Mouse (Mus musculus) retina, postnatal 1 day (tissue): ENCODE results near the gene Rabgap1l.
"Not testable (repeated sequence)": the region's sequence is repeated elsewhere in the genome, so short reads cannot be mapped to it uniquely, and the experiment has no call there.

ENCODE experiments used
- DNase-seq: peaks from one replicate; pipeline ENCODE4 v3.0.0-alpha.2; 2012

Rabgap1l gene

GRCm38 (mm10) chr1:160306866-160307616, 486.0 kb downstream of the Rabgap1l start:
- DNase-seq, result no peak

GRCm38 (mm10) chr1:160306336-160306735, 486.7 kb downstream of the Rabgap1l start:
- no peak for DNase-seq

DNA sequence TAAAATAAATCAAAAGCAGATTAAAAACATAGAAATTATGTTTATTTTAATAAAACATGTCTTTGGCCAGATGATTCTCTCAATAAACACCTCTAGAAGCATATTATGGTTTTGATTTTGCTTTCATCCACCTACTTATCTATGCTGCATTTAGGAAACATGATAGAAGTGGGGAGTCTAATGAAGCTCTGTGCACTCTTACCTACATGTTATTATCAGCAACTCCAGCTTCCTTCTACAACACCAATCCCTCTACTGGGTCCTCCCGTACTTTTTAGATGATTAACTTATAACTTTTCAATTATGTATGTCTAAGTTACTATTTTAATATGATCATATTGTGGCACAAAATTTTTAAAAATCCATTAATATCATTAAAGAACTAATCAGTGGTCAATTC, 487.2 kb downstream of the Rabgap1l start:
- DNase-seq, result no peak

GRCm38 (mm10) chr1:160304969-160305498, 488.0 kb downstream of the Rabgap1l start:
- peak; percentile 11 for DNase-seq

- no peak for DNase-seq
Observed at GRCm38 (mm10) chr1:160302268-160302667, 490.7 kb downstream of the Rabgap1l start.

DNA sequence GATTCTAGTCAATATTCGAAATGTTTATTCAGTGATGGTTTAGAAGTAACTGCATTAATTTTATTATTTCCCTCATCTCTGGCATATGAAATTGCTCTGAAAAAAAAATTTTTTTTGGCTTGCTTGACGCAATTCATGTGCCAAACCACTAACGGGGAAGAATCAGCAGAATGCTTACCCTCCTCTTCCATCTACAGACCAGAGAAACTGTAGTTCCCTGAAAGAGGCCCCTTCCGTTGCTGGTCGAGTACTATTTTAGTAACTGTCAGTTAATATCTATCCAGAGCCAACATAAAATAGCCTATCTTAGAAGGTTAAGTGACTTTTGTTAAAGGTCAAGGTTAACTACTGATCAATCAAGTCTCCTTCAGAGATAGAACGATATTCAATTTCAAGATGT, 491.9 kb downstream of the Rabgap1l start:
- DNase-seq, result no peak

DNA sequence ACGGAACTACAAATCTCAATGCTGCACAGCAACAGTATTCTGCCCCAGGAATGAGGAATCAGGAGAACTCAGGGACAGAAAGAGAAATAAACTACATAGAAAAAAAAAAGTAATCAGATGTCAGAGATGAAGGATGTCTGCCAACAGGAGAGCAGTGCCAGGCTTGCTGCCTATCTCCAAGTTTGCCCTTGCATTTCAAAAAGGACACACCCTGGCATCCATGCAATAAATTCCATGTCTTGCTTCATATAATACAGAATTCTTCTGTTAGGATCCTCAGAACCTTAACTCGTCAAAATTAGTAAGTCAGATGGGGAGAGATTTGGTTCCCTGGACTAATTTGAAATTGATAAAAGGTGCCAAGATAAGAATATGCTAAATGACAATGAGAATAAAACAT, 492.3 kb downstream of the Rabgap1l start:
- DNase-seq, result no peak

DNA sequence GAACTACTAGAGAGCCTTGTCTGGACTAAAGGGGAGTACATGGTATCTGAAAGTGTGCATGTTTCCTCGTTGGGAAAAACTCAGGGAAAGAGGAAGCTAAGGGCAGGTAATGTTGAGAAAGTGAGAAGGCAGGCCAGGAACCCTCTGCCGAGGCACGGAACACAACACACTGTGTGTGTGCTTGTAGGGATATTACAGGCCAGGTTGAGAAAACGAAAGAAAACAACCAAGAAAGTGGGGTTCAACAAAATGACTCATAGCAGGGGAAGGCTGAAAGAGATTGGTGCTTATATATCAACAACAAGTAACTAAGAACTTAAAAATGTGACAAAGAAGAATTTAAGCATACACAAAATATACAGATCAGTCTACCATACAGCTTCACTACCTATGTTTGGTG, 493.0 kb downstream of the Rabgap1l start:
- no peak for DNase-seq

DNA sequence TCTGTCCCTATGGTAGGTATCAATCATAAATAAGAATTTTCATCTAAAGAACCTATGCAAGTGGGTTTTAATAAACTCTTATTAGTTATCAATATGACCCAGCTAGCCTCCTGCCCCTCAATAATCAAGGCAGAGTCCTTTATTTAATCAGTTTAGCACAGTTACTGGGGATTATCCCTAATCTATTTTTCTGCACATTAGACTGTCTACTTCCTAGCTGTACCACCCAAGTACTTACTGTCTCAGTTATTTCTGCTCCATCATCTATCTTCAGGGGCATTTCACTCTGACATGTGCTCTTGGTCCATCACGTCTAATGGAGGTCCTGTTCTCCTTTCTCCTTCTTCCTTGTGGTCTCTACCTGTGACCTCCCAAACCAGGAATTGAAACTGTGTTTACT, 494.1 kb downstream of the Rabgap1l start:
- no peak for DNase-seq

GRCm38 (mm10) chr1:160297701-160298100, 495.3 kb downstream of the Rabgap1l start:
- DNase-seq, result no peak

DNA sequence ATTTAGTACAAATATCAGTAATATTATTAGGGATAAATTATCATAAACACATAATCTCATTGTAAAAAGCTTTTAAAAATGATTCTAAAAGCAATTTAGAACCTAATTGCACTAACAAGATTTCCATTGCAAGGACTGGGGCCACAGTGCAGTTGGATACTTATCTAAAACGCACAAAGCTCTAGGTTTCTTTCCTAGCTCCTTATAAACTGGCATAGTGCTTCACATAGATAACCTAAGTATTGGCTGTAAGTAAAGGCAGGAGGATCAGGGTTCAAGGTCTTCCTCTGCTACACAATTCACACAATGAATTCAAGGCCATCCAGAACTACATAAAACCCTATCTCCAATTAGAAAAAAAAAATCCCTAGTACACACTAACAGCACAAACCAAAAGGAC, 497.7 kb downstream of the Rabgap1l start:
- no peak for DNase-seq

GRCm38 (mm10) chr1:160293488-160293887, 499.5 kb downstream of the Rabgap1l start:
- no peak for DNase-seq

DNA sequence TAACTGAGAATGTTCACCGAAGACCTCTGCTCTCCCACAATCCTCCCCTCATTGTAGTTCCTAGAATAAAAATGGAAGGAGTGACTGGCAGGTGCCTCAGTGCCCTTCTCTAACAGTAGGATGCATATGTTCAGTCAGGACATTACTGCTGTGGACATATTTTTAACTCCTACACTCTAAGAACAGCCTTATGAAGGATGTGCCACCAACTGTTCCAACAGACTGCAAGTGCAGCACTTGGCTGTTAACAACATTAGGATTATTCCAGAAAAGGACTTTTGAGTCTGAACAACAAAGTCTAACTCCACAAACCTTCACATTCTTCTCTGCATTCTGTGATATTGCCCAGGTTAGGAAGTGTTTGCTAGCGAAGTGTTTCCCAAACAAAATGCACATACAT, 501.0 kb downstream of the Rabgap1l start:
- no peak for DNase-seq

DNA sequence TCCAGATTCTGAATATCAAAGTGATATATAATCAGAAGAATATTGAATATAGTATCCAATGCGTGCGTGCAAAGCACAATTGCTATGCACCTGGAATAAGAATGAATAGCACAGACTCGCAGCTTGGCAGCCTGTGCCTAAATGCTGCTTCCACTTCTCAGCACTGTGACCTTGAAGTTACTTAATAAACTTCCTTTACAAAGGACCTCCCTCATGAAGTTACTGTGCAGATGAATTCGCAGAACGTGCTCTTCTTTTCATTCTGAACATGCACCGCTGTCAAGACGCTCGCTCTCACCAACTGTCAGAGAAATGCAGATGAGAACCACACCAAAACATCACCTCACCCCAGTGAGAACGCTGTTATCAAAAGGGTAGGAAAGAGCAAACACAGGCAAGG, 502.8 kb downstream of the Rabgap1l start:
- DNase-seq, result no peak

DNA sequence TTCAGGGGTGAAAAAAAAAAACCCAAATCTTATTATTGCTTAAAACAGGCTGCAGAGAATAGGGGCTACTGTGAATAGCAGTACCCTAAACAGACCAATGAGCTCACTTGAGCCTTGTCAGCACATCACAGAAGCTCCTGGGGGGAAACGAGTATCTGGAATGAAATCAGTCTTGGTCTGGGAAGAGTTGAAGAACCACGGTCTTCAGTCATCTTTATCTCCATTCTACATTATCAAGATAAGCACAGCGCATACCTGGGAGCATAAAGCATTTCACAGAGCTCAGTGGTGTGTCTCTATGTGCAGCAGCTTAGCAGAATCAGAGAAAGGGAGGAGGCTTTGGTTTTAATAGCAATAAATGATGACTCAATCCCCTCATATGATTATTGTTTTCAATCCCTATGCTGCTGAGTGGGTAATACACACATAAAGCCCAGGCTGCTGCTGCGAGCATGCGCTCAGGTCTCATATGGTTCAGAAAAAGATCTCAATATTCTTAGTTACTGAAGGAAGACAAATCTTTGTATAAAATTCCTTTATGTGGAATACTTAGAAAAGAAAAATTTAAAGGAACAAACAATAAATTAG, 505.9 kb downstream of the Rabgap1l start:
- DNase-seq, result peak; percentile 6

GRCm38 (mm10) chr1:160286400-160287057, 506.5 kb downstream of the Rabgap1l start:
- no peak for DNase-seq

GRCm38 (mm10) chr1:160284241-160284640, 508.8 kb downstream of the Rabgap1l start:
- no peak for DNase-seq

- DNase-seq, result not testable (repeated sequence)
Observed at GRCm38 (mm10) chr1:160282166-160282874, 510.7 kb downstream of the Rabgap1l start.

DNA sequence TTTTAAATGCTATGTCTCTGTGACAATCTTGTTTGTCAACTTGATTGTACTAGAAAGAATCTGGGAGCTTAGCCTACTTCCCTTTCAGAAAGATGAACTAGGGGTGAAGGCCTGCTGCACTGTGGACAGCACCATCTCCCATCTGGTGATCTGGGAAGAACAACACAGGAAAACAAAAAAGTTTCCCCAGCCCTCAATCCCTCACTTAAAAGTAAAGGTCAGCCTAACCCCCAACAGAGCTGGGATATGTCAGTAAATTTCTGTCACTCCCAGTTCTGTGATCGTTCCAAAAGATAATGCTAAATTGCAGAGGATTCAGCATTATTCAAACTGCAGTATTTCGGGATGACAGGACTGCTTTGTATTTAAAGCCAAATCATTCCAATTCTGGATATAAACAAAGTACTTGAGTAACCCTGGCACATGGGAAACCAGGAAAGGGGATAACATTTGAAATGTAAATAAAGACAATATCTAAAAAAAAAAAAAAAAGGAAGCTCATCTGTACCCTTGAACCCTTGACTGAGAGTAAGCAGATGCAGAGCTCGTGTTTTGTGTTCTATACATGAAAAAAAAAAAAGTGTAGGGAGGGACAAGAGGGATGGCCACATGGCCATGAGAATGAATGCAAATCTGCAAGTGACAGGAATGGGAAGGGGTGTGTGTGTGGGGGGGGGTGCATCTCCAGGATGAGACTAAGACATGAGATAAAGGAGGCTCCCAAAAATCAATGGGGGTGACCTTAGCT, 511.5 kb downstream of the Rabgap1l start:
- DNase-seq, result no peak

DNA sequence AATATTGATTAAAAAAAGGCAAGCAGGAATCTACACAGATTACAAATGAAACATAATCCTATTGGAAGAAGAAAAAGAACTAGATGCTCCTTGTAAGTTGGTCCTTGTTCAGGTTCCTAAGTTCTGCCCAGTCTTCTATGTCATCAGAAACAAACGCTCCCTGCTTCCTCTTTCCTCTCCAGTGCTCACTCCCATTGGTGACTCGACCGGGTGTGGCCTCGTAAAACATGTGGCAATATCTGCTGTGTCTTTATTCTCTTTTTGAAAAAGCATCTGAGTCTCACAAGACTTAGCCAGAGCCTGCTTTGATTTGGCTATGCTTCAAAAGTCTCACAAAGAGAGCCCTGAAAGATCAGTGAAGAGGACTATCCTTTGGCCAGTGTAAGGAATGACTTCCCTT, 512.4 kb downstream of the Rabgap1l start:
- DNase-seq, result no peak

DNA sequence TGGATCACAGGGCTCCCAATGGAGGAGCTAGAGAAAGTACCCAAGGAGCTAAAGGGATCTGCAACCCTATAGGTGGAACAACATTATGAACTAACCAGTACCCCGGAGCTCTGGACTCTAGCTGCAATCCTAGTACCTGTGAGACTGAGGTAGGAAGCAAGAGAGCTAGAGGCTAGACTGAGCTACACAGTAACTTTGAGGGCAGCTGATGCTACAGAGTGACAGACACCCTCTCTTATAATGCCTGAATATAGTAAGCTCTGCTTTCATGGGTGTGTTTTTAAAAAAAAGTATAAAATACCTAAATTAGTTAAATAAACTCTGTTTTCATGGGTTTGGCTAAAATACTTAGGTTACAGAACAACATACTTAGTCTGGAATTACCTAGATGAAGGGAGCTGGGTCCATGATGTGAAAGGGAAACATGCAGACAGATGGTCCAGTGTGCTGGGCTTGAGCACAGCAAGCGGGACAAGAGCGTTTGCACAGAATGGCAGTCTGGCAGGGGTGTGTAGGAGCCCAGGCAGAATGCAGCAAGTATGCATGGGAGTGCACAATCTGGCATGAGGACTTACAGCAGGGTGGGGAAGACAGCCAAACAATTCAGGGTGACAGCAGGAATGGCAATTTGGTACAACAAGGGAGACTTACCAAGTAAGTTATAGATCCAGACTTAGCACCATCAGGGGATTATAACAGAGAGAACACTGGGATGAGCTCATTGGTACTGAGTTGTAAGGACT, 514.9 kb downstream of the Rabgap1l start:
- DNase-seq, result peak; percentile 12

- no peak for DNase-seq
Observed at GRCm38 (mm10) chr1:160275248-160275647, 517.8 kb downstream of the Rabgap1l start.
